Mouse (Mus musculus) layer of hippocampus, adult 8-10 months (tissue): Measurements from ENCODE around the gene Tbc1d12. TPM values are rescaled to one million over a fixed set of nuclear protein-coding genes. Genes with fewer than 3 reads are reported as not detected.

Experiments used
- DNase-seq, 2 experiments: peaks; one replicate each; pipeline ENCODE4 v3.0.0; 2022; ENCODE audit warnings: low spot score in 2 of 2
- total RNA-seq, 4 experiments: library from RNA; stranded (reverse); gene quantifications; 2 replicates each; pipeline ENCODE4 v1.2.4; 2022

The Tbc1d12 gene
- total RNA-seq, 4 experiments from 2014 or later: 11.7 to 12.5 (median 12.2) TPM

DNA sequence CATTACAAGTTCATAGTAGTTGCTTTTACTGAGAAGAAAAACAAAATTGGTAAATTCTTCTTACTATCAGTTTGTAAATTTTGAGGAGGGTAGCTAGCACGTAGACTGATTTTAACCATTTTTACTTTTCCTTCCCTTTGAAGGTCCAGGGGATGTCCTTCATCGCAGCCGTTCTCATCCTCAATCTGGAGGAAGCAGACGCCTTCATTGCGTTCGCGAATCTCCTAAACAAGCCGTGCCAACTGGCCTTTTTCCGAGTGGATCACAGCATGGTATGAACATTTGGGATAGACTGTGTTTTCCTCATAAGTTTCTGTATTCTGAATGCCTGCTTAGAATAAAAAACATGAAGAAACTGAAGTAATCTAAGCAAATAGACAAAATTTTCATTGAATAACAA, 77.4 kb downstream of the Tbc1d12 start:
- peak in 1 of 2 experiments; percentile 29 for DNase-seq

DNA sequence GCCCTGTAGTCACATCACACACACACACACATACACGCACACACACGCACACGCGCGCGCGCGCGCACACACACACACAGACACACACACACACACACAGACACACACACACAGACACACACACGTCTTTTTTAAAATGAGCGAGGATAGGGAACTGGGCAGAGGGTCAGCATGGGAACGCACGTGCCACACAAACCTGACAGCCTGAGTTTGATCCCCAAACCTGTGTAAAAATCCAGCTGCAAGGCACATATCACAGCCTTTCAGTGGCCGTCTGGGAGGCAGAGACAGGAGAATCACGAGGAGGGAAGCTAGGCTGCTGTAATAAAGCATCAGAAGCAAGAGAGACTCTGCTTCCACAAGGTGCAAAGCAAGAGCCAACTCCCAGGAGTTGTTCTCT, 78.5 kb downstream of the Tbc1d12 start:
- no peak for DNase-seq

DNA sequence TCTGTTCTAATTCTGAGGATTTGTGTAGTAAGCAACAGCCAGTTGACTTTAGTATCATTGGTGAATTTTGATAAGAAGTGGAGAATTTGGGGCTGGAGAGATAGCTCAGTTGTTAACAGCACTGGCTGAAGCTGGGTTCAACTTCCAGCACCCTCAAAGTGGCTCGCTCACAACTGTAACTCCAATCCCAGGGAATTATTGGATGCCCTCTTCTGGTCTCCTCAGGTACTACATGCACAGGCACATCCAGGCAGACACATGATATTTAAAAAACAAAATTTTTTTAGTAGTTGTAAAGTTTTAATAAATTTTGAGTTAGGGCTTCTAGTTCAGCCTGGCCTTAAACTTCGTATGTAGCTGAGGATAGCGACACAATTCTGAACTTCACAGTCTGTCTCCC, 79.3 kb downstream of the Tbc1d12 start:
- peak in 1 of 2 experiments; percentile 43 for DNase-seq

DNA sequence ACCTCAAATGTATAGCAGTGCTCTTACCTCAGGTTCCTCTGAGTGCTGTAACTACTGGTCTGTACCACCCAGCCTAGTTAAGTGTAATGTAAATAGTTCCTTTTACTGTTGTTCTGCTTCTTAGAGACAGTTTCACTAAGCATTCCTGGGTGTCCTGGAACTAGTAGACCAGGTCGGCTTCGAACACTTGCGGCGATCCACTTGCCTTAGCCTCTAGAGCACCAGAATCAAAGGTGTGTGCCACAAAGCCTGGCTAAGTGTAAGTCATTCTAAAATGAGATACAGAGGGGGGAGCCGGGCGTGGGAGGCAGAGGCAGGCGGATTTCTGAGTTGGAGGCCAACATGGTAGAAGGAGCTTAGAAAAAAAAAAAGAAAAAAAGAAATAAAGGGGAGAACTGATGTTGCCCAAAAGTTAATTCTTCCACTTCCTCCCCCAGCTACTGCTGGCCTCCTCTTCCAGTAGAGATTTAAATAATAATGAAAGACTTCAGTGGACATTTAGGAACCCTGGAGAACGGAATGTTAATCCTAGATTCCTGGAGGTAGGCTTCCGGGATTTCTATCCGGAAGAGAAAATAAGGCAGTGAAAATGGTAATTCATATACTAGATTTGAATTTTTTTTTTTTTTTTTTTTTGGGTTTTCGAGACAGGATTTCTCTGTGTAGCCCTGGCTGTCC, 92.2 kb downstream of the Tbc1d12 start:
- DNase-seq: no peak

DNA sequence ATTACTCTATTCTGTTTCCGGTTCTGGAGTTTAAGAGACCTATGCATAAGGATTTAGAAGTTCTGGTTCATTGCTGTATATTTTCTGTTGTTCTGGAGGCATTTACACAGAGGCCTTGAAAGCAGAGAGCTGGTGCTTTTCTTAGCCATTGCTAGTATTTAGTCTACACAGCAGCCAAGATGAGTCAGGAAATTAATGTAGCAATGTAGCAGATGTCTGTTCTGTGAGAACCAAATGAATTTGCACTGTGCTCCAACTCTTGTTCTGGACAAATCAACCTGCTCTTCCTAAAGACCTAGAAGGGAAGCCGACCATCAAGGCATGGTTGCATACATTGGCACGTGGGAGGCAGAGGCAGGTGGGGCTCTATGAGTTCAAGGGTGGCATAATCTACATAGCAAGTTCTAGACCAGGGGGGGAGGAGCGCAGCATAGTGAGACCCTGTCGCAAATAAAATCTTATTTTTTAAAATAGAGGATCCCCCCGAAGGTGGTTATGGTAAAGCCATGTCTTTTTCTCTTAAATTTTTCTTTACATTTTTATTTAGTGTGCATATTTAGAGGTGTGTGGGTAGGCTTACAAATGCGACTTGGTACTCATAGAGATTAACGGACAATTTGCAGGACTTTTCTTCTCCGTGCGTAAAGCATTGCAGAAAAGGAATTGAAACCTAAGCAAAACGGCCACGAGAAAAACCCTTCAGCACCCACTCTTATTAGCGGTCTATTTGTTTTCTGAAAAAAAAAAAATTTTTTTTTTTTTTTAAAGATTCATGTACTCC, 93.3 kb downstream of the Tbc1d12 start:
- DNase-seq: peak in 1 of 2 experiments; percentile 6

DNA sequence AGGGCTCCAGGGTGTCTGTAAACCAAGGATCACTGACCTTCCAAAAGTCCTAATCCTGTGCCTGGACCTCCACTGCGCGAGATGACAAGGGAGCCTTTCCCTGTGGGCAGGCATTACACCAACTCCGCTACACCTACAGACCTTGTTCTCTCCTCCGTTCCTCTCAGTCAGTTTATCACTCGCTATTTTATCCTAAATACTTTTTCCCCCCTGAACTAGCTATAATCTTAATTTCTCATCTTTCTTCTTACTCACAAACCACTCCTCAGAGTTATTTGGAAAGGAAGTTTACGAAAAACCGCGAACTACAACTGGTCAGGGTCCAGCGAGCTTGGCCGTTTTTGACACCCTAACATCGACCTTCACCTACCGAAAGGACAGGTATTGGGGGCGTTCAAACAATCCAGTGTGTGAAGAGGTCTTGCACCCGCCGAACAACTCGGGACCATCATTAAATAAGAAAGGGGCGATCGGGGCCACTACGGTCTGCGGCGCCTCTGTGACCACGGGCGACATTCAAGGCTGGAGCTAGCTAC, 93.9 kb downstream of the Tbc1d12 start:
- no peak for DNase-seq

DNA sequence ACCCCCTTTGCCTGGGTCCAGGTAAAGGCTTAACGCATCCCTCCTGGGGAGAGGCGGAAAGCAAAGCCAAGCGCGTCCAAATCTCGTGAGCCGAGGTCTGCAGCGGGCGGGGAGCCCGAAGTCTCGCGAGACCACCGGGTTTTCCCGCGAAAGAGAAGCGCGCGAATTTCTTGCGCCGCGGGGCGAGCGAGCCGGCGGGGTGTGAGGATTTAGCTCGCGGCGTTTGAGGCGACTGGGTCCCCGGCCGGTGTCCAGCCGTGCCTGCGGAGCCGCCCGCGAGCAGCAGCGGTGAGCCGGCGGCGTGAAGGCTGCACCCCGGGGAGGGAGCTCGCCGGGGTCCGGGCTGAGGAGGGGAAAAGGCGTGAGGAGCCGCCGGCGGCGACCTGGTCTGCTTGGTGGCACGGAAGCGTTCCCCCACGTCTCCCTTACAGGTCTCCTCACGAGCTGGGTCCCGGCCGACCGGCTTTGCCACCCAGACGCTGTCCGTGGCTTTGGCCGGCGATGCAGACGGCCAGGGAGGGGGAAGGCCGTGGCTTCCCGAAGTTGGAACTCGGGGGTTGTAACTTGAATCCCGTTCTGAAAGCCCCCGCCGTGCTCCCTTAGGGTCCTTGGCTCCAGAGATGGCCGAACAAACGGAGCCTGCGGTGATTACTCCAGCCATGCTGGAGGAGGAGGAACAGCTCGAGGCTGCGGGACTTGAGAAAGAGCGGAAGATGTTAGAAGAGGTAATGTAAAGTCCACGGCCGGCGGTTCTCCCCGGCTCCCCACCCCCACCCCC, 94.6 kb downstream of the Tbc1d12 start, which contains the start of gene Hells:
Gene Hells, plus strand, starts transcription at position 128 of the 778 bp plus-strand sequence.
- peak; percentile 51 to 66 for DNase-seq

DNA sequence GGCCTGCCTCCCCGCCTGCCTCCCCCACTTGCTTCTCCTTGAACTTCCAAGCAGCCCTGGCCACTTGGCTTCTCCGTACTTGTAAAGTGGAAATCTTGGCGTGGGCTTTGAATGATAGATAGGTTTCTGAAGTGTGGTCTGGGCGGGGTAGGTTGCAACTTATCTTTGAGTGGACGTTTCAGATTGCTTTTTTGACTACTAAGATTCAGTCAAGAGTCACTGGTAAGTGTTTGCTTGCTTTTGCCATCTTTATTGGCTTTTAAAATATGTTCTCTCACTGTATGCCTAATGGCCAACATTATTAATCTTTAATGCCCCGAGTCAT, 95.1 kb downstream of the Tbc1d12 start:
- DNase-seq: no peak

DNA sequence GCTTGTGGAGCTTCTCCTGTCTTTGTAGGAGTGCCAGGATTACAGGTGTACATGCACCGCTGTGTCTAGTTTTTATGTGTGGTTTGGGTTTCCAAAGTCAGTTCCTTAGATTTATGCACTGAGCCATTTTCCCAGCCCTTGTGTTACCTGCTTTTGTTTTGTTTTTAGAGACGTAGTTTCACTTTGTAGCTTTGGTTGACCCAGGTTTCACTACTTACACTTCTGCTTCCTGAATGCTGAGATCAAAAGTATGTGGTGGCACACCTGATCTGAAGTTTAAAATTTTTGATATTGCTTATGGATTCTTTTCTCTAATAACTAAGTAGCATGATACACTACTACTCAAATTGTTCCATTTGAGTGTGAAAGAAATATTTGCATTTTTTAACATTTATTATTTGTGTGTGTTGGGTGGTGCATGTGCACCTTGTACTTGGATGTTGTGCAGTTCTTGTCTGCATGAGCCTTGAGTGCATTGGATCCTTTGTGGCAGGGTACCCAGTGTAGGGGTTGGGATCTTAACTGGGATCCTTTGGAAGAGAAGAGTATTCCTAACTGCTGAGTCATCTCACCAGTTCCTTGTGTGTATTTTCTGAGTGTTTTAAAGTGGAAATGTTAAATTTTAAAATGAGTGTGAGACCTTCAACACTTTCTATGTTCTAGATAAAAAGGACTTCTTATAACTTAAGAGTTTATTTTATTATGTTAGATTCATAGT, 108.4 kb downstream of the Tbc1d12 start:
- DNase-seq: no peak

Other genes starting within 250 kb of the Tbc1d12 start
- 10 to 100 TPM; 12.7 to 16.1 (median 14.5) TPM for gene Noc3l, start 17.3 kb upstream of the Tbc1d12 start, total RNA-seq
- 1 to 10 TPM; 1.6 to 6.0 (median 3.6) TPM for gene Hells, start 94.3 kb downstream of the Tbc1d12 start, total RNA-seq
- gene Cyp2c55, start 170.4 kb downstream of the Tbc1d12 start, total RNA-seq: under 1 TPM in 3 of 4 experiments, not detected in 1; 0.16 to 0.53 (median 0.47) TPM
- under 1 TPM in 3 of 4 experiments, not detected in 1; 0.18 to 0.47 (median 0.34) TPM for gene Cyp2c65, start 224.4 kb downstream of the Tbc1d12 start, total RNA-seq